Mouse (Mus musculus): ENCODE measurements at regions not wholly inside any gene's neighbourhood (a gene's known extent, or its start where the extent isn't known, plus 50 kb on each side); places are given as distances from the start of the nearest gene placed in this dataset.

GRCm38 (mm10) chr14:104939961-104940360 is 237.2 kb downstream of the Rbm26 start:
- no peak for TF ChIP-seq CTCF (IDR thresholded peaks at IDR 0.05; ENCODE audit: control insufficient read depth, insufficient read depth, insufficient replicate concordance, low read depth, low read length)
- no peak for TF ChIP-seq POLR2A (IDR thresholded peaks at IDR 0.05; ENCODE audit: control insufficient read depth, low read depth, low read length)

Data from testis, adult 2 months (tissue).